10 mouse cellular contexts compared by ENCODE assay signal in the genomic region with DNA sequence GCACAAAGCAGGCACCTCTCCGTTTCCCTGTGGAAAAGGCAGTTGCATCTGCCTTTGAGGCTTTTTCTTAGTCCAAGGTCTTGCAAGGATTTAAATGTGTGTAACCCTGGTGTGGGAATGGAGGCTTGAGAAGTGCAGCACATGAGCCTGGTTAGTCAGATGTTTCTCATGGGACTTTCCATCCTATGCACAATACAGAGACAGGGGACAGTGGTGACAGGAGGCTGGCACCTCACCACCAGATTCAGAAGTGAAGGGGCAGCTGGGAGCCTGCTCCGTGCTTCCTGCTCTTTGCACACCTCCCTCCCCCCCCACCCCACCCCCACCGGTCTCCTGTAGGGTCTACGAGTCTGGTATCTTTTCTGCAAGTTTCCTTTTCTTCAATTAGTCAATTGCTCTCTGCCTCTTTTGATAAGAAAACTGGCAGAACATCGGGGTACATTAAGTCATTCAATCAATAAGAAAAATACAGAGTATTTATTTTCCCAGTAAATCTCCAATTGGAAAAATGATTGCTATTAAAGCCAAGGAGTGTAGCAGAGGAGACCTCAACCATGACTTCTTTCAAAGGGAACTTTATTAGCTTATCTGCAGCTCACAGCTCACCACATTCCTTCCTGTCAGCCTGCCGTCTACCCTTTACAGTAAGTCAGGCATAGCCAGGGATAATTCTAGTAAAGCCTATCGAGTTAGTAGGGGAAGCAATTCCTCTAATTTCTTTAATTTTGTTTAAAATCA.
DNase-seq lines count a peak whose midpoint lies in the region; ATAC-seq lines count a peak whose summit lies in the region.
"Had no signal": no experiment of that assay in that cellular context is flagged by ENCODE, and none has a peak within 500 bp of the region (broad histone marks: within the 10 kb centered on the region; RNA-seq: fewer than 3 reads in every experiment).

No protein-coding gene starts in this region.

- H3K27me3 ChIP-seq in forebrain, embryonic 10.5 days (ENCODE audit: poor library complexity, severe bottlenecking), result no peaks in the 10 kb centered on the region
- no peaks in the 10 kb centered on the region for H3K27me3 ChIP-seq in forebrain, embryonic 11.5 days (ENCODE audit: control insufficient read depth, insufficient read depth, low read length)
- H3K27me3 ChIP-seq: limb, embryonic 15.5 days; neural tube, embryonic 13.5 days had no signal

- no peak overlapping the region for H3K4me2 ChIP-seq in forebrain, embryonic 11.5 days (ENCODE audit: low read depth, low read length, severe bottlenecking)
- H3K4me2 ChIP-seq: limb, embryonic 15.5 days; neural tube, embryonic 13.5 days had no signal

- ATAC-seq in forebrain, embryonic 11.5 days (replicated peaks; ENCODE audit: low FRiP score), result no peak
- ATAC-seq in hematopoietic stem cell, adult 5-6 weeks (replicated peaks in 1 of 2; ENCODE audit: insufficient read depth in 1 of 2, low FRiP score in 2 of 2, low TSS enrichment in 1 of 2, low read depth in 1 of 2, poor library complexity in 2 of 2, severe bottlenecking in 2 of 2), result peak; percentile 47 to 50

- no peak overlapping the region for H3K4me3 ChIP-seq in forebrain, embryonic 10.5 days
- no peak overlapping the region for H3K4me3 ChIP-seq in forebrain, embryonic 11.5 days (ENCODE audit: low read depth, low read length)
- H3K4me3 ChIP-seq: limb, embryonic 15.5 days; neural tube, embryonic 13.5 days had no signal

- no peaks in the 10 kb centered on the region for H3K9me3 ChIP-seq in forebrain, embryonic 10.5 days
- no peaks in the 10 kb centered on the region for H3K9me3 ChIP-seq in forebrain, embryonic 11.5 days (ENCODE audit: control insufficient read depth, low read length)
- H3K9me3 ChIP-seq: limb, embryonic 15.5 days; neural tube, embryonic 13.5 days had no signal

- peaks cover 3% of the 10 kb centered on the region; the same call in 1 of the 2 replicates for H3K4me1 ChIP-seq in forebrain, embryonic 10.5 days
- 0 out of 2 replicates have a peak, but pooled peaks cover 1% of the 10 kb centered on the region for H3K4me1 ChIP-seq in forebrain, embryonic 11.5 days (replicated peaks; ENCODE audit: control insufficient read depth, insufficient read depth, low read length)
- H3K4me1 ChIP-seq: limb, embryonic 15.5 days had no signal

- no peak overlapping the region for H3K9ac ChIP-seq in forebrain, embryonic 11.5 days (ENCODE audit: low read length)
- H3K9ac ChIP-seq: limb, embryonic 15.5 days; neural tube, embryonic 13.5 days had no signal

- no peaks in the 10 kb centered on the region for H3K36me3 ChIP-seq in forebrain, embryonic 10.5 days (replicated peaks)
- H3K36me3 ChIP-seq in forebrain, embryonic 11.5 days (ENCODE audit: control insufficient read depth, insufficient read depth, low read length), result no peaks in the 10 kb centered on the region
- H3K36me3 ChIP-seq: limb, embryonic 15.5 days; neural tube, embryonic 13.5 days had no signal

- 79% methylated on average over 7 of the region's 7 CpGs for WGBS in forebrain, embryonic 10.5 days
- 79% methylated on average over 7 of the region's 7 CpGs for WGBS in forebrain, embryonic 11.5 days

- peak overlapping the region; percentile 26; the same call in 1 of the 2 replicates for H3K27ac ChIP-seq in forebrain, embryonic 10.5 days
- H3K27ac ChIP-seq in forebrain, embryonic 11.5 days (ENCODE audit: low read depth, low read length), result no peak overlapping the region
- H3K27ac ChIP-seq: limb, embryonic 15.5 days; neural tube, embryonic 13.5 days had no signal

- no peak for DNase-seq in forebrain, embryonic 10.5 days (ENCODE audit: extremely low spot score, low spot score)
- DNase-seq in forebrain, embryonic 11.5 days (ENCODE audit: low spot score), result no peak
- DNase-seq in 416B (ENCODE audit: low read depth) (peak; percentile 93), adipocyte (ENCODE audit: low spot score) (no peak)
- peak; percentile 63 to 68 for DNase-seq in heart, adult 18-20 months
- no peak for DNase-seq in testis, postnatal 14 days (ENCODE audit: low spot score)
- no peak for DNase-seq in cerebellum, postnatal 4 days (ENCODE audit: low spot score in 2 of 2)

Comparison
In these comparisons a context has a peak if more than half of its experiments do, and no peak if none do; other contexts are left out.
1. DNase-seq: peak in 416B (single experiment) and heart, adult 18-20 months (2 of 2); none in forebrain, embryonic 10.5 days (single experiment), forebrain, embryonic 11.5 days (single experiment), testis, postnatal 14 days (single experiment), adipocyte (single experiment) and cerebellum, postnatal 4 days (0 of 2).